Mouse (Mus musculus) cerebellum, postnatal 36 days (tissue): Measurements from ENCODE around the gene Txlng.
A peak's percentile ranks its signal among the peaks of the same experiment; 100 is the strongest.
"Not testable (repeated sequence)": the region's sequence is repeated elsewhere in the genome, so short reads cannot be mapped to it uniquely, and the experiment has no call there.

Experiments
- DNase-seq, 2 experiments: peaks; one replicate each; pipeline ENCODE4 v3.0.0; 2021 to 2022; ENCODE audit warnings: mixed read lengths in 2 of 2

Txlng gene

DNA sequence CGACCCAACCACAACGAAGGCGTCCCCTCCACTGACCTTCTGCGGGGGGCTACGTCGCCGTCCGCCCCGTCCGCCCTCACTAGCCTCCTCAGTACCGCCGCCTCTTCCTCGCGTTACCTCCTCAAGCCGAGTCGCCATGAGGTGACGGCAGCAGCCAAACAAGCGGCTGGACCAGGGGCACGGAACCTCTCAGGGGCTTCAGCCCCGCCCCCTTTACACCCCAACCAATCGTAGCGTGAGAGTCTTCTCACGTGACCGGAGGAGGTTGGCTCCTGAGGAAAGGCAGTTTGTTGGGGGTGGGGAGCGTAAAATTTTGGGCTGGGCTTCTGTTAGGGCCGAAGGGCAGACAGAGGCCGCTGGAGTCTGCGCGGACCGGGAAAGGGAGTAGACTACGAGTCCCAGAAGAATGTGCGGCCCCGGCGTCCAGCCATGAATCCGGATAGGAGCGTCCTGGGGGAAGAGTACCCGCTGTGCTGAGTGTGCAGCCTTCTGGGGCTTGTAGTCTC lies at the start of gene Txlng:
Txlng (minus strand) TSS at position 252 of the 506 bp plus-strand sequence.
- DNase-seq = peak; percentile 90 to 92

DNA sequence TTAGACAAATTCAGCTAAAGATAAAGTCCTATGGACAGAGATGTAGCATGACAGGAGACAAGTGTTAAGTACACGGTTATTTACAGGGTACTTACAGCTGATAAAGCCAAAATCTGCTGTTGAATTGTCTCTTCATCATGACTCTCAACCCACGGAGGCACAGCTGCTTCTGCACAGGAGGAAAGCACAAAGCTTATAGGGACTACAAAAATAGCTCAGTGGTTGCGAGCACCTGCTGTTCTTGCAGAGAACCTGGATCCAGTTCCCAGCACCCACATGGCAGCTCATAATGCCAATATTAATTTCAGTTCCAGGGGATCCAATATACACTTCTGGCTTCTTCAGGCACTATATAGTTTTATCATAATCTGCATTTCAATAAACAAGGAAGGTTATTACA lies 49.0 kb upstream of the Txlng start:
- DNase-seq = no peak

DNA sequence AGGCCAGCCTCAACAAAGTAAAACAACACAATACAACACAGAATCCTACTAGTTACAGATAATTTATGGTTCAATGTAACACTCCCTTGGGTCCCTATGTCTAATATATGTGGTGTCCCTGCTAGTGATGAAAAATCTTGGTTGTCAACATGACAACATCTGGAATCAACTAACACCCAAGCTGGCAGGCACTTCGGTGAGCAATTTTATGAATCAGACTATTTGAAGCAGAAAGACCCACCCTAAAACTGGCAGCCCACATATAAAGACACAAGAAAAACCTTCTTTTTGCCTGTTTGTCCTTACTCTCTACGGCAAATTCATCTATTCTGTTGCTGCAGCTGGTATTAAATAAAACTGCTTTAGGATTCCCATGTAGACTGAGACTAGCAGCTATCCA lies 44.5 kb upstream of the Txlng start:
- DNase-seq = no peak

DNA sequence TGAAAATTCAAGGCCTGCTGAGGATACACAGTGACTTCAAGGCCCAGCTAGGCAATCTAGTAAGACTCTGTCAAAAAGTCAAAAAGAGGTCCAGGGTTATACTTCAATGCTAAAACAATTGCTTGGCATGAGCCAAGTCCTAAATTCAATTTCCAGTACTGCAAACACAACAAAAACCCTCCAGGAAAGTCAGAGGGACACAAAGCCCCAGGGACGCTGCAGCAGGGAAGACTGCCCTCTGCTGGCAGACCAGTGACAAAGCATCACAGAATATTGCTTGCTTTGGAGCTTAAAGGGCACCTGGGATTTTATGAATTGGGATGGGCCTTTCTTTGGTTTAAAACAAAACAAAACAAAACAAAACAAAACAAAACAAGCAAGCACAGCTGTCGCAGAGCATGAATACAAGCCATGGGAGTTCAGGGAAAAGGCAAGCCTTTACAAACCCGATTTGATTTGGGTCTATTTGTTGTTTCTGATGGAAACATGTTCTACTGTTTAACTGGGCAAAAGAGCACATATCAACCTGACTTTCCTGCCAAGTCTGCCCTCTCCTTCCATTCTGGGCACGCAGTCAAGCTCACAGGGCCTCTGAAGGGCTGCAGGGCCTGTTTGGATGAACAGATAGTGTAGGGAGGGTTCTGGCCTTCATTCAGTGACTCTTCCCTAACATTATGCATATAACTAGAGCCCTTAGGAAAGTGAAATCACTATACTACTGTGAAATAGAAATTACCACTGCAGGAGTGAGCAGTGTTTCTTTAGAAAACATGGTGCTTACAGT lies 42.7 kb upstream of the Txlng start:
- peak; percentile 23 to 27 for DNase-seq

DNA sequence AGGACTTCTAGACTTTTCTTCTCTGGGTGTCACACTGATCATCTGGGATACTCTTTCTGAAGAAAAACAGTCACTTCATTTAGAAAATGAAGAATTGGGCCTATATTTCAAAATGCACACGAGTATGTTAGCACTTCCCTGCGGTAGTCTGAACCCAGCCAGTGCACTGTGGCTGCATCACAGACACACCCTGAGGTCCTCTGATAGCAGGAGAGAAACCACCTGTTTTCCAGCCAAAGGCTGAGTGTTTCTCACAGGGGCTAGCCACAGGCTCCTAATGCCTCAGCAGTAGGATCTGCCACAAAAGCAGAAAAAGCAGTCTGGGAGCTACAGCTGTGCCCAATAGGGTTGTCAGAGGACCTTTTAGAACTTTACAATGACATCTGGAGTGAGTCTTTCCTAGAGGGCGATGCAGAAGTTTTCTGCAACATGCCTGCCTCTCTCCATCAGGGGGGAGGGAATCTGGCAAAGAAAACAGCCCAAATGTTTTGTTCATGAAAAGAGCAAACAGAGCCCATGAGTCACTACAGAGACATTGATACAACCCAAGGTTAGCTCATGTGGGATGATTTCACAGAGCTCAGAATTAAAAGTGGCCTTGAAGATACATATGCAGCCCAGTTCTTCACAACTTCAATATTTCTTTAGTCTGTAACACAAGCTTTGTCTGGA lies 39.2 kb upstream of the Txlng start:
- DNase-seq = no peak

DNA sequence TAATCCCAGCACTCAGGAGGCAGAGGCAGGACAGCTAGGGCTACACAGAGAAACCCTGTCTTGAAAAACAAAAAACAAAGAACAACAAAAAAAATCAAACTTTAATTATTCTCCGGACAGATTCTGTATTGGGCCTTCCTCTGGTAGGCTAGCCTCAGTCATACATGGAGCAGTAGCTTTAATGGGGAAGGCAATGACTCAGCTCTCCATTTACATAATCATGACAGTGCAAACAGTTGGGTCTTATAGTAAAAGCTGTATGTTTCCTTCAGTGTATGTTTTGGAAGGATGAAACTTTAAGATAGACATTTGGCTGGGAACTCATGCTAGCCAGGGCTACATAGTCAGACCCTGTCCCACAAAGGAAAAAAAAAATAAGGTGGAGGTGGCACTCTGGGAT lies 19.4 kb upstream of the Txlng start:
- DNase-seq = no peak

DNA sequence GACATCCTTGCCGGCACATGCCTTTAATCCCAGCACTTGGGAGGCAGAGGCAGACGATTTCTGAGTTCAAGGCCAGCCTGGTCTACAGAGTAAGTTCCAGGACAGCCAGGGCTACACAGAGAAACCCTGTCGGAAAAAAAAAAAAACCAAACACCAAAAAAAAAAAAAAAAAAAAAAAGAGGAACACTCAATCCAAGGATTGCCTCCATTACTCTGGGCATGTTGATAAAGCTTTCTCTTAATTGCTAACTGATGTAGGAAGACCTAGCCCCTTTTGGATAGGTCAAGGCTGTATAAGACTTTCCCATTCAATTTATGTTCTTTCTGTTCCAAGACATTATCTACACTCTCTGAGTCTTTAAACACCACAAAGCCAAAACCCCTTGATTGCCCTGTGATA lies 16.3 kb upstream of the Txlng start:
- DNase-seq = no peak

DNA sequence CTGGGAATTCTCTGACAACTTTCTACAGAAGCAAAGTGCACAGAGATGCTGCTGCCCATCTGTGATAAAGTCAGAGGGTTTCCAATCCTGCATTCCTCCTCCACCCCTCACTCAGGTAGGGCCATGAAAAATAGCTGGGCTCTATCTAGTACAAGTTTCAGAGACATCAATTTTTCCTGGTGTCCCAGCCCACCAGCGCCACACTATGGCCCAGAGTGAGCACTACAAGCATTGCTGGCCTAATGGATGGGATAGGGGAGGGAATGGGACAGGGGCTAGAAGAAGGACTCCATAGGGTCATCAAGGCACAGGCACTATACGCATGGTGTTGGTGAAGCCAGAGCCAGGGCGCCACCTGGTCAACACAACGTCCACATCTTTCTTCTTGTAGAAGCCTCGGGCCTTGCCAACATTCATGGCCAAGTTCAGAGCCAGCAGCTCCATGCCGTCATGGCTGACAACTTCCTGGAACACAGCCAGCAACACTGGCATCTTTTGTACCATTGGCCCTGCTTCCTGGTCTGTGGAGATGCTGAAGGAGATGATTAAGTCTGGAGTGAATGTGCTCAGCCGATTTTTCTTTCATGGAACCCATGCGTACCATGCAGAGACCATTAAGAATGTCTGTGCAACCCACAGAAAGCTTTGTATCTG lies 15.3 kb upstream of the Txlng start:
- DNase-seq = no peak

DNA sequence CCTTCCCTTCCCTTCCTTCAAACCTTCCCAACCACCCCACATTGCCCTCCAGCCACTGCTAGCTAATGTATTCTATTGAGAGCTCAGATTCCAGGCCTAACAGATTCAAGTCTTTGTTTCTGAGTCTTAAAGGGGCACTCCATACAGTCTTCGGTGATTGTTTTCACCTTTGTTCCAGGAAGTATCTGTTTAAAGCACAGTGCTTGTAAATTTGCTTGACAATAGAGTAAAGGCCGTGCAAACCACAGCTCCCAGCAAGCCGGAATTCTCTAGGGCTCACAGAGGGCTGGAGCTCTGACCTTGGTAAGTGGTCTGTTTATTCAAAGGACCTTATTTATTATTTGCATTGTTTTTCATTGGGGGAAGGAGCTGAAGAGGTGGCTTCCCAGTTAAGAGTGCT lies 2.8 kb upstream of the Txlng start:
- no peak for DNase-seq

DNA sequence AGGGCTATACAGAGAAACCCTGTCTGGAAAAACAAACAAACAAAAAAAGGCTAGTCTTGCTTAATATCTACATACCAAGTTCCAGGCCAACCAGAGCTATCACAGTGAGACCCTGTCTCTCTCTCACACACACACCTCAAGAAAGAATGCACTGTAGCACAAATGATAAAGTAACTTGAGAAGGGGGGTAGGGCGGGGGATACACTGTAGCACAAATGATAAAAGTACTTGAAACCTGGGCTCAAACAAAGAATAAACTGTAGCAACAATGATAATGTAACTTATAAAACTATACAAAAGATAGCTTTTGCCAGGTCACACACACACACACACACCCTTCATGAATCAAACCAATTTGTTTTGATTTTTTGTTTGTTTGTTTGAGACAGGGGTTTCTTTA lies 2.3 kb upstream of the Txlng start:
- no peak for DNase-seq

DNA sequence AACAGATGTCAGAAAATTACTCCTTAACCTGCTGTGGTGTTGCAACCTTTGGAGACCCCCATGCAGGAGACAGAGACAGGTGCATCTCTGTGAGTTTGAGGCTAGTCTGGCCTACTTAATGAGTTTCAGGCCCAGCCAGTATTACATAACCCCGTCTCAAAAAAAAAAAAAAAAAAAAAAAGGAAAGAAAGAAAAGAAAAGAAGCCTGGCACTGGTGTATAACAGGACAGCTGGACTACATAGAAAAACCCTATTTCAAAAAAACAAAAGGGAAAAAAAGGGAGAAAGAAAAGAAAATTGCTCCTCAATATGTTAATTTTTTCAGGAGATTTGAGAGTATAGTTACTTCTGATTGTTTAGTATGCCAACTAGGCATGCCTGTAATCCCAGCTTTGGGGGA lies 1.8 kb upstream of the Txlng start:
- no peak for DNase-seq

DNA sequence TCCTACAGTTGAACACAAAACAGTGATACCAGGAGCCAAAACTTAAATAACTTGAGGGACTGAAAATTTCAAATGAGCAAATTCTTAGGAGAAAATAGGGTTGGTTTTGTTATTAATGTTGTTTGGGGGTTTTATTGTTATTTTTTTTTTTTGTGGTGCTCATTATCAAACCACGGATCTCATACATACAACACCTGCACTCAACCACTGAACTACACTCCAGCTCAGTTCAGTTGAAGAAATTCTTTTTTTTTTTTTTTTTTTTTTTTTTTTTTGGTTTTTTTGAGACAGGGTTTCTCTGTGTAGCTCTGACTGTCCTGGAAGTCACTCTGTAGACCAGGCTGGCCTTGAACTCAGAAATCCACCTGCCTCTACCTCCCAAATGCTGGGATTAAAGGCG lies 1.1 kb upstream of the Txlng start:
- not testable (repeated sequence) for DNase-seq

DNA sequence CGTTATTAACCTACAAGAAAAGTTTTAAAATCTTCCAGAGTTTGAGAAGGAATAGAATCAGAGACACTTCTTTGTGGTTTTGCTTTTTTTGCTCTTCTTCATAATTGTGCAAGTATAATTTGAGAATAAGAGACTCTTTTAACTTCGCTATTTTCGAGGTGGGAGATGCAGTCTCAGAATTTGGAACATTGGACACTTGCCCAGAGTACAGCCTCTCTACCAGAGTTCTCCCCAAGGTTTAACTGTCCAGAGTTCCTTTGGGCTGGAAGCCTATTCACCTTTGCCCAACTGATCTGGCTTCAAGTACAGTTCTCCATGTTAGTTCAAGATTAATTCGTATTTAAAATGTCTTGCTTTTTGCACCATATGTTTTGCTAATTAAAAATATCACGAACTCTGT lies 487 bp upstream of the Txlng start:
- no peak for DNase-seq

DNA sequence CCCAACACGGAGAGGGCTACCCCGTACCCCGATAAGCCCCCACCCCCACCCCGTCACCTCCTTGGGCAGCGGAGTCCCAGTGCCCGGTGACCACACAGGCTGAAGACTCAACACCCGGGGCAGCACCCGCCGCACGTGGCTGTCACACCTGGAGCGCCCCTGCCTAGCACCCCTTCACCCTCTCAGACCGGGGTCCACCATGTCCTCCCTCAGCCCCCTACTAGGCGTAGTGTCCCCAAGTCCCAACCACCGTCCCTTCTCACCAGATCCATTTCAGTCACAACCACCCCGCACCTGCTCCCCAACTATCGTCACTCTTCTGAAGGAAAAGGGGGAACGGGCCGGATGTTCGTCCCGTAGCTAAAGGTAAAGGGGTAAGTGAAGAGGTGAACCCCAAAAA lies 471 bp downstream of the Txlng start:
- peak in 1 of 2 experiments; percentile 15 for DNase-seq

DNA sequence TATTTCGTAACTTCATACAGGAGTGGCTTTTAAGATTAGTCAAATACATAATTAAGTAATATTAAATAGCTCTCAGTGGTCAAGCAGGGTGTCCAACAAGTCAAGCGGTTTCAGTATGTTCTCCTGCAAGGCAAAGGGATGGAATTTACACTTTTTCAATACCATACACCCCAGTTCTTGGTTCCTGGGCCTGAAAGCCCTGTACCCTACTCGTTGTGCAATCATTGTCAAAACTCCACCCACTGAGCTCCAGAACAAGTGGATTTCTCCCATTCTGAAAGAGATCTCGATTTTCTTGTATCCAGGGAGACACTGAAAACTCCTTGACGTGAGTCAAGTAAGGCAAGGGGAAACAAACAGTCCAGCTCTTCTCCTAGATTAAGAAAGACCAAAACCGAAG lies 1.2 kb downstream of the Txlng start:
- DNase-seq = no peak

DNA sequence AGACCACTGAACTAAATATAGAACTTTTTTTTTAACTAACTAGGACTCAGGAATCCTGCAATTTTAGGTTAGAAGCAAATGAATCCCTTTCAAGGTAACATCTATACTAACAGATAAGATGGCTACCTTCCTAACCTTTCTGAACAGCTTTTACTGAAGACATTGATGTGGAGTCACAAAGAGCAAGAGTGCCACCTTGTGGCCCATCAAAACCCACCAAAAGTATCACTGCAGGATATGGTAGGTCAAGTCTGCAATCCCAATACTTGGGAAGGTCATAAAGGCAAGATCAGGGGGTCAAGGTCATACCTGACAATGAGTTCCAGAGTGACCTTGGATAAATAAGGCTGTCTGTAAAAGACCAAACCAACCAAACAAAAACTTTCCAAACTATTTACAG lies 28.9 kb downstream of the Txlng start:
- peak; percentile 54 to 58 for DNase-seq

DNA sequence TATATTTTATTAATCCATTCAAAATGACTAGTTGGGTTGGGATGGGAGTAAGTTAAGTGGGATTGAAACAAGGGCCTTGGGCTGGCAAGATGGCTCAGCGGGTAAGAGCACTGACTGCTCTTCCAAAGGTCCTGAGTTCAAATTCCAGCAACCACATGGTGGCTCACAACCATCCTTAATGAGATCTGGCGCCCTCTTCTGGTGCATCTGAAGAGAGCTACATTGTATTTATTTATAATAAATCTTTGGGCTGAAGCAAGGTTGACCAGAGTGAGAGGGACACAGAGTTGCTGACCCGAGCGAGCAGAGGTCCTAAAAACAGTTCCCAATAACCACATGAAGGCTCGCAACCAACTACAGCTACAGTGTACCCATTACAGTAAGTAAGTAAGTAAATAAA lies 37.9 kb downstream of the Txlng start:
- DNase-seq = peak in 1 of 2 experiments; percentile 4

DNA sequence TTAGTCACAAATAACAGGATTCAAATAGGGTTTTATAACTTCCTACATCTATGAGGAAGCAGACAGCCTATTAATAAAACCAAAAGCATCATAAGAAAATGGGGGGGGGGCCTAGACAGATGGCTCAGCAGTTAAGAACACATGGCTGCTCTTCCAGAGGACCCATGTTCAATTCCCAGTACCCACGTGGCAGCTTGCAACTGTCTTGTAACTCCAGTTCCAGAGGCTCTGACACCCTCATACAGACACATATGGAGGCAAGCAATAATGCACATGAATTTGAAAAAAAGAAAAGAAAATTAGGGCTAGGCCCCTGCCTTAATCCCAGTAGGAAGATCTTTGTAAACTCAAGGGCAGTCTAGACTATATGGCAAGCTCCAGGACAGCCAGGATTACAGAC lies 40.9 kb downstream of the Txlng start:
- no peak for DNase-seq

DNA sequence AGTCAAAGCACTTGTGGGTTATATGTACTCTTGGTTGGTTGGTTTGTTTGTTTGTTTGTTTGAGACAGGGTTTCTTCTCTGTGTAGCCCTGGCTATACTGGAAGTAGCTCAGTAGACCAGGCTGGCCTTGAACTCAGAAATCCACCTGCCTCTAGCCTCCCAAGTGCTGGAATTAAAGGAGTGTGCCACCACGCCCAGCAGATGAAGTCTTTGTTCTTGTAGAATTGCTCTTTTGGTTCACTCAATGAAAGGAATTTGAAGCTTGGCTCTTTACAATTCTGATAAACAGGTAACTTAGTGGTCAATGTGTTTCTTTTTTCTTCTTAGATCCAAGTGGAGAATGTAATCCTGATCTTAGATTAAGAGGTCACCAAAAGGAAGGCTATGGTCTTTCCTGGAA lies 58.5 kb downstream of the Txlng start:
- DNase-seq = no peak

DNA sequence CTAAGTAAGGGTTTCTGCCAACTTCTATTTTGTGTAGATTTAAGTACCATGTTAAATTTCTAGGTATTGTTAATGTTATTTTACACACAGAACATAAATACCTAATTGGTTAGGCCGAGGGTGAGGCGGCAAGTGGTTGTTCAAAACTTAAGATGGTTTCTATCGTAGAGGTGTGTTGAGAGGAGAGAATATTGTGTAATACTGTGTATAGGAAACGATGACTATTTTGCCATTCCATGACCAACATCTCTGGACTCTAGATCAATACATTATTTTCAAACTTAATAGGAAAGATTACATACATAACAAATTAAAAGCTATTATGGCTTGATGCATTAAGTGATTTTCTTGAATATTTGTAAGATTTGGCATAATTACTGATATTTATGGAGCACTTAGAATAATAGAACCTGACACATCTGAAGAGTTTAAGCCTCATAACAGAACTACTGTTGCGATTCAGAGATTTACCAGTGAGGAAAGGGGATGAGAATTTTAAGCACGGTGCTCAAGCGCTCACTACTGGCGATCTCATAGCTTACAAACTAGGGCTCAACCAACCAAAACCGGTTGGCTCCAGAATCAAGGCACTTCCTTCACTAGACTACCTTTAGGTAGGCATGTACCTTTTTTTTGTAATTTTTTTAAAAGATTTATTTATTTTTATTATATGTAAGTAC lies 67.4 kb downstream of the Txlng start:
- DNase-seq = no peak

DNA sequence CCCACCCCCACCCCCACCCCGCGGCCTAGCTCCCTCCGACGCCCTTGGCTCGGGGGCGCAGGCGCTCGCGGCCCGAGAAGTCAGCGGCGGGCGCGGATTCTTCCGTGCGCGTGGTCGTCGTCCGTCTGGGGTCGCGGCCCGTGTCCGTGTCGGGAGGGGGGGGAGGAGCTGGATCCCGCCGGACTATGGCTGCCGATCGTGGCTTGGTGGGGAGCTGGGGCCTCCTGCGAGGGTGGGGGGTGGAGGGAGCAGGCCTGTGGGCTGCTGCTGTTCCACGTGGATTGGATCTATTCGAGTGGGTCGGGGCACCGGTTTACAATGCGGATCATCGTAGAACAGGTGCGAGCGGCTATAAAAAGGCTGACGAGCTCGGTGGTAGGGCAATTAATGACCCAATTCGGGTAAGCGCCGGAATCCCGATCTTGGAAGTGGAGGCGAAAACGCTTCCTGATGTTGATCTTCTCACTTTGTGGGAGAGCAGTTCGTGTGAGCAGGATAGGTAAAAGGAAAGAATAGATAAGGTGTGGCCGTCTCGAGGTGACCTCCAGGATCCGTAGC lies 68.2 kb downstream of the Txlng start:
- DNase-seq = peak; percentile 9 to 28

DNA sequence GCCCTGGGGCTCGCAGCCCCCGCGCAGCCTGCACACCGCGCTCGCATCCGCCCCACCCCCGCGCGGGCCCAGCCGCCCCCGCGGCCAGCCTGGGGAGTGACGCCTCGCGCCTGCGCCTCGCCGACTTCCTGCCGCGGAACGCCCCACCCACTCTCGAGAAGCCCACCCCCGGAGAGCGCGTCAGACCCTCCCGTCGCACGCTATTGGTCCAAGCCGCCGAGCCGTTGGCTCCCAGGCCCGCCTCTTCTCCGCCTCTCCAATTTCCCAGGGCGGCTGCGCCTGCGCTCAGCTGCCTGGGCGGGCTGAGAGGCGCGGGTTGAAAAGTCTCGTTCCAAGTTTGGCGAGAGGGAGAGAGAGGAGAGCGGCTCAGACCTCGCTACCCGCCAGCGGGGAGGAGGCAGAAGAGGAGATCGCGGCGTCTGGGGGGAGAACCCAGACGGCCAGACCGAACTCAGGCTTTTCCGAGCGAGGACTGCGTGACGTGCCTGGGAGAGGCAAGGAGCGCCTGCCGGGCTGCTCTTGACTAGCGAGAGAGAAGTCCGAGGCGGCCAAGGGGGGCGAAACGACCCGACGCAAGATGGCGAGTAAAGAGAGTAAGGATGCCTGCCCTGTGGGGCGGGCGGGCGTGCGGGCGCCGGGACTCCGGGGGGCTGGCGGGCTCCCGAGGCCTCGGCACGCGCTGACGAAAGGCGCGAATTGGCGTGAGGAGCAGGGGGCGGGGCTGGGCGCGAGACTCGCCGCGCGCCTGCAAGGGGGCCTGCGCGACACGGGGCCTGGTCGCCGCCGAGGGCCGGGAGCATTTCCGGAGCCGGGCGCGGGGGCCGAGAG lies 68.9 kb downstream of the Txlng start, which contains the start of gene Rbbp7:
Rbbp7 (plus strand) TSS at position 288 of the 828 bp plus-strand sequence.
- peak; percentile 82 to 91 for DNase-seq
